Mouse (Mus musculus) E14TG2a.4 (cell line): ENCODE data around the gene Zfp963.

Experiments used
- CTCF ChIP-seq: conservative IDR thresholded peaks from 2 replicates; pipeline ENCODE4 v1.5.1; 2014; ENCODE audit warnings: low read length
- NANOG ChIP-seq: IDR thresholded peaks from 2 replicates; pipeline ENCODE4 v1.6.1; 2014; ENCODE audit warnings: borderline replicate concordance, low read length, mixed read lengths
- POU5F1 ChIP-seq: IDR thresholded peaks from 2 replicates; pipeline ENCODE4 v1.6.1; 2014; ENCODE audit warnings: low read length, borderline replicate concordance

DNA sequence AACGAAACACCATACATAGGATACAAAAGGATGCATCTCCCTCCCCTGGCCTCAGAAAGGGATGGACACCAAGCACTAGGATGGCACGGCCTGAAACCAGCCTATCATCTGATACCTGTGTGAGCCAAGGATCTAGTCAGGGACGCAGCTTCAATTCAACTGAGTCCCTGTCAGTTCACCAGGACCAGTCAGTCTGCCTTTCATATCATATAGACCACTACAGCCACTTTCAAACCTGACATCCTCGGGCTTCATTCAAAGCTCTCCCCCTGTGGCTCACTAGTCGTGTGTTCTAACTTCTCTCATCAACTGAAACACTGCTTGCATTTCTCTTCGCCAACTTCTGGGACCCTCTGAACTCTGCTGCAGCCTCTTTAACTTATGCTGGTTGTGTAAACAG is 34.4 kb downstream of the Zfp963 start:
- TF ChIP-seq CTCF (no peak), NANOG (no peak), POU5F1 (no peak)
